ENCODE assay signal across 24 mouse cellular contexts in the genomic region with DNA sequence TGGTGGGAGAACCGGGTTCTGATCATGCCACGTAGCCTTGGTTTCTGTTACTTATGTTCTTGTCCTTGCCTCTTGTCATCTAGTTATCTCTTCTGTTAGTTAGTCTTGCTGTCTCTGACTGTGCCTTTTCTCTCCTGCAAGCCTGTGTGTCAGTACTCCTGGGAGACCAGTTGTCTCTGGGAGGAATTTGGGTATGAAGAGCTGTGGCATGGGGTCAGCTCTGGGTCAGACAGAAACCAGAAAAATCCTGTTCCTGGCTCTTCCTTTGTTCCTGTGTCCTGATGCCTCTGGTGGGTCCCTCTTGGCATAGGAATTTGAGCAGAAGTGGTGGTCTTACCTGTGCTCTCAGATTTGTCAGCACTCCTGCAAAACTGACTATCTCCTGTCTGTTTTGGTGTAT.
DNase-seq lines count a peak whose midpoint lies in the region; TF ChIP-seq lines count a peak whose summit lies in the region.
"Had no signal": no experiment of that assay in that cellular context is flagged by ENCODE, and none has a peak within 500 bp of the region (broad histone marks: within the 10 kb centered on the region; RNA-seq: fewer than 3 reads in every experiment).

No protein-coding gene starts in this region.

- H3K27me3 ChIP-seq in E14TG2a.4 (ENCODE audit: insufficient read depth, low read length) = no peaks in the 10 kb centered on the region
- no peaks in the 10 kb centered on the region for H3K27me3 ChIP-seq in kidney, adult 2 months (replicated peaks; ENCODE audit: control insufficient read depth, insufficient read depth, low read length)
- no peaks in the 10 kb centered on the region for H3K27me3 ChIP-seq in heart, embryonic 10.5 days (ENCODE audit: insufficient read depth, poor library complexity, severe bottlenecking)
- H3K27me3 ChIP-seq: CH12.LX, Patski had no signal

- 92% methylated on average over 2 of the region's 2 CpGs for WGBS in kidney, adult 2 months
- WGBS in heart, embryonic 10.5 days = 93% methylated on average over 2 of the region's 2 CpGs

- no peaks in the 10 kb centered on the region for H3K36me3 ChIP-seq in E14TG2a.4 (ENCODE audit: insufficient read depth, low read length)
- H3K36me3 ChIP-seq in kidney, adult 2 months (ENCODE audit: control insufficient read depth, insufficient read depth, low read length) = no peaks in the 10 kb centered on the region
- H3K36me3 ChIP-seq in heart, embryonic 10.5 days = no peaks in the 10 kb centered on the region
- H3K36me3 ChIP-seq: G1E had no signal

- no peak for TF ChIP-seq POLR2A in kidney, adult 2 months (IDR thresholded peaks at IDR 0.05; ENCODE audit: low read depth, low read length)

- H3K4me1 ChIP-seq in E14TG2a.4 (replicated peaks; ENCODE audit: low read depth, low read length) = peaks cover 11% of the 10 kb centered on the region
- no peaks in the 10 kb centered on the region for H3K4me1 ChIP-seq in kidney, adult 2 months (ENCODE audit: control insufficient read depth, insufficient read depth, low read length)
- no peaks in the 10 kb centered on the region for H3K4me1 ChIP-seq in heart, embryonic 10.5 days

- DNase-seq in ES-CJ7 (ENCODE audit: low read depth, low spot score) (peak; percentile 61), R1 (ENCODE audit: low read depth, low spot score) (peak; percentile 77), ZHBTc4 (ENCODE audit: low read depth, low spot score) (peak; percentile 44)
- no peak for DNase-seq in kidney, adult 2 months
- no peak for DNase-seq in lung, postnatal 14 days
- no peak for DNase-seq in testis, postnatal 10 days (ENCODE audit: low spot score)
- no peak for DNase-seq in heart, embryonic 10.5 days (ENCODE audit: low spot score)
- DNase-seq: adrenal gland, adult 2 months; adrenal gland, adult 8-10 months; adrenal gland, postnatal 10 days; adrenal gland, postnatal 14 days; adrenal gland, postnatal 25 days; adrenal gland, postnatal 36 days; B cell, adult 2 months; cerebellum, adult 11 months; cerebellum, adult 11-12 months; cerebellum, adult 18-20 months; cerebellum, adult 2 months; cerebellum, adult 8-10 months; cerebellum, adult 9-10 months had no signal

- peak overlapping the region; percentile 39; the same call in 1 of the 2 replicates for H3K4me3 ChIP-seq in E14TG2a.4 (replicated peaks; ENCODE audit: low read length)
- no peak overlapping the region for H3K4me3 ChIP-seq in kidney, adult 2 months (ENCODE audit: insufficient read depth, low read depth, low read length)
- H3K4me3 ChIP-seq in heart, embryonic 10.5 days = no peak overlapping the region

- no peak overlapping the region for H3K27ac ChIP-seq in kidney, adult 2 months (ENCODE audit: insufficient read depth, low read depth, low read length)
- no peak overlapping the region for H3K27ac ChIP-seq in heart, embryonic 10.5 days

- H3K9me3 ChIP-seq in E14TG2a.4 (ENCODE audit: low read length) = 0 out of 2 replicates have a peak, but pooled peaks cover 2% of the 10 kb centered on the region
- no peaks in the 10 kb centered on the region for H3K9me3 ChIP-seq in heart, embryonic 10.5 days

- no peak for TF ChIP-seq CTCF in E14TG2a.4 (conservative IDR thresholded peaks at IDR 0.05; ENCODE audit: low read length)
- TF ChIP-seq CTCF in kidney, adult 2 months (conservative IDR thresholded peaks at IDR 0.05; ENCODE audit: insufficient read depth, insufficient read length, low read depth, low read length) = no peak

Comparison
In these comparisons a context has a peak if more than half of its experiments do, and no peak if none do; other contexts are left out.
1. DNase-seq: peak in ES-CJ7 (single experiment), R1 (single experiment) and ZHBTc4 (single experiment); none in kidney, adult 2 months (single experiment), lung, postnatal 14 days (single experiment), testis, postnatal 10 days (single experiment) and heart, embryonic 10.5 days (single experiment).